Mouse (Mus musculus) liver, adult 2 months (tissue): ENCODE measurements around the gene Dnah3.

ENCODE experiments used
- CTCF ChIP-seq: fragments of 200-500 bp; IDR thresholded peaks from 2 replicates; pipeline ENCODE4 v1.5.1; 2011; ENCODE audit warnings: low read depth, low read length, control low read depth
- POLR2A ChIP-seq: fragments of 200-500 bp; IDR thresholded peaks from 2 replicates; pipeline ENCODE4 v1.6.1; 2011; ENCODE audit warnings: low read length, control low read depth; ENCODE audit not compliant: insufficient read depth; ENCODE audit errors: extremely low read depth

- TF ChIP-seq POLR2A (no peak), CTCF (no peak)
Measured at GRCm38 (mm10) chr7:119960006-119960405, 135.1 kb downstream of the Dnah3 start.
